Mouse (Mus musculus): Measurements from ENCODE around the gene Ano6.
A peak's percentile ranks its signal among the peaks of the same experiment; 100 is the strongest.

Gene Ano6

DNA sequence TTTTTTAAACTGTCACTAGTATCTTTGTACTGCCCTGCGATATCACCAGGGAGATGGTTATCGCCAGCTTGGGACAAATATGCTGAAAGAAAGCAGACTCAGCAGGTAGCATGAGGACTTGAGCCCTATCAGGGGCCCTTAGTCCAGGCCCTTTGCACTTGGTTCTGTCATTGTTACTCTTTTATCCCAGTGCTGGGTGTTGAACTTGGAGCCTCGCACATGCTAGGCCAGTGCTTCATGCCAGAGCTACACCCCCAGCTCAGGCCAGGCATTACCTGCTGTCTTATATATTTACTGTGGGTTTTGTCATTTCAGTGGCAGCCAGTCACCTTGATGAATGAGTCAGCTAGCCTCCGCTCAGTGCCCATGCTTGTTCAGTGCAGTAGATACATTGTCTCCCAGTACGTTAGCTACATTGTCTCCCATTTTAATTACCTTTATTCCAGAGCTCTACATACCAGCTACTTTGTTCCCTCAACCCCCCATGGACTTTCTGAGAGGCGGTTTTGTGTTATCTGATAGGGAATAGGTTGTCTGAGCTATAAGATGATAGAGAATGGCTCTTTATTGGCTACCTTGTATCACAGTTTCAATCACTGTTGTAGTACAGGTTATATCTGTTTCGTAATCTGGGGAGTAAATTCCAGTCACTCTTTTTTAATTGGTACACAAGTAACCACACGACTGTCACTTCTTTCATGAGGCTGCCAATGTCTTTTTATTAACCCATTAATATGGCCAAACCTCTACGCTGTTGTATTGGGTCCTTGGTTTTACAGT, 68.4 kb downstream of the Ano6 start:
- DNase-seq = no peak

DNA sequence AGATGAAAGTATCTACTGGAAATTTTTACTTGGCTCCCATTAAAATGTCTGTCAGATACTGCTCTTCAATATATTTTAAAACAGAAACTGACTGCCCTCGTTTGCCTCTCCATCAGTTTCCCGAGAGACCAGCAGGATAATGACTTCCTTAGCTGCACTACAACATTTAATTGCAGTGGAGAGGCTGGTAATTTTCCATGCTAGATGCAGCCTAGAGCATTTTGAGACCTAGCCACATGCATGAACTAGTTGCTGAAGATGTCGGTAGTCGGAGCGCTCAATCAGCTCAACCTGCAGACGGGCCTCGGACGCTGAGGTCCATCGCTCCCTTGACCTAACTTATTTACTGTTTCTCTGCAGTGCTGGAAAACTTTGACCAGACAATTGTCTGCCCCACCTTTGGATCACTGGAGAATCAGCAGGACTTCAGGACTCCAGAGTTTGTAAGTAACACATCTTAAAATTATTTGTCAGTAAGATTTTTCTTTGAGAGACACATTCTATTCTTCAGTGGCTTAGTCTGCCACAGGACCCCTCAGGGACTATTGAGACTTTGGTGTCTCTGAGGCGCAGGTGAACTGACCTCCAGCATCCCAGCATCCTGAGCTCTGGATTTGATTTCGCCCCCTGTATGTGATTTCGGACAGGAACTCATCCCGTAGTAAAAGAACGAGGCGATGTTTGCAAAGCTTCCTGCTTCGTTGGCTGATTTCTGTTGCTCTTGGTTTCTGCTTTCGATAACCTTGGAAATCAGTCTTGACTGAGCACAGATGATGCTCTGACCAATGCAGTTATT, 73.4 kb downstream of the Ano6 start:
- no peak for DNase-seq

- no peak for DNase-seq
Observed at GRCm38 (mm10) chr15:95865311-95866100, 74.9 kb downstream of the Ano6 start.

DNA sequence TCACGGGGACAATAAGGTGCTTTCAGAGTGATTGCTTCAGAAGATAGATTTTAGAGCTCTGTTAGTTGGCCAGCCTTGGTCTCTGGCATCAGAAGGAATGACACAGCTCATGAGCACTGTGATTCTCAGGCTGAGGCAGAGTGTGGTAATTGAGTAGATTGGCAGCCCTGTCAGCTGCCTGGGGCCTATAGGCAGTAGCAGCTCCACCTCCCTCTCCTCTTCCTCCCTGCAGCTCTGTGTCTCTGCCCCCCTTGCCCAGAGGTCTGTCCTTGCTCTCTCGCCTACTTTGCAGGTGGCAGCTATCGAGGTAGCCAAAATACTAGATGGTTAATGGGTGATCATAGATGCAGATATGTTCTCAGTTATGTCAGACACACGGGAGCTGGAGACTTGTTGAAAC, 77.5 kb downstream of the Ano6 start:
- DNase-seq = no peak

- no peak for DNase-seq
Observed at GRCm38 (mm10) chr15:95869611-95870010, 79.0 kb downstream of the Ano6 start.

- no peak for DNase-seq
Observed at GRCm38 (mm10) chr15:95871631-95872030, 81.0 kb downstream of the Ano6 start.

DNA sequence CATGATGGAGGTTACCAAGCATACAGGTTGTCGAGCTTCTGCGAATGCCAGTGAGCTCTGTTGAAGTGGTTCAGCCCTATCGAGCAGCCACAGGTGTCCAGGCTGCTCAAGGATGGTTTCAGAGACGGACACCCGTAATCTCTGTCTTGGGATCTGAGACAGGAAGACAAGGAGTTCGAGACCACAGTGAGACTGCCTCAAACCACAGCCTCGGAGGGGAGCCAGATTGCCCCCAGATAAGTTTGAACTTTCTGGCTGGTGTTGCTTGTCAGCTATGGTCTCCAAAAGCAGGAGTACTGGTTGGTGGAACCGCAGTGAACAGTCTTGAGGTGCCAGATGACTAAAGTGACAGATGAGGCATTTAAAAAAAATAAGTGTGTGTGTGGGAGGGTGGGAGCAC, 81.8 kb downstream of the Ano6 start:
- no peak for DNase-seq

- DNase-seq = no peak
Observed at GRCm38 (mm10) chr15:95873276-95873675, 82.6 kb downstream of the Ano6 start.

GRCm38 (mm10) chr15:95874216-95874615, 83.6 kb downstream of the Ano6 start:
- DNase-seq = peak; percentile 61

DNA sequence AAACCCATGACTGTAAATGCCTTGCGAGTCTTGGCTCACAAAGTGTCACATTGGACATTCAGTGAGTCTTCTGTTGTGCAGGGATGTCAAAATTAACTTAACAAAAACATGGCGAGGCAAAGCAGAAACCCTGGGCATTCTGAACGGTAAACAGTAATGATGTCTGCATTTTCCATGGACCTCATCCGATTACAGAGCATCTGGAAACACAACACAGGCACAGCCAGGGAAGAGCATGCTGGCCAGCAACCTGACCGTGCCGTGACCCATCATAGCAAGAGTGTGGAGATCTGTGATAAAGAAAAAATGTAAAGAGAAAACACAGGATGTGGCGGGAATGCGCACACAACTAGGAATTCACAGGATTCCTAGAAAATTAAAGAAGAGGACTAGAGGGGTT, 84.1 kb downstream of the Ano6 start:
- DNase-seq = no peak

DNA sequence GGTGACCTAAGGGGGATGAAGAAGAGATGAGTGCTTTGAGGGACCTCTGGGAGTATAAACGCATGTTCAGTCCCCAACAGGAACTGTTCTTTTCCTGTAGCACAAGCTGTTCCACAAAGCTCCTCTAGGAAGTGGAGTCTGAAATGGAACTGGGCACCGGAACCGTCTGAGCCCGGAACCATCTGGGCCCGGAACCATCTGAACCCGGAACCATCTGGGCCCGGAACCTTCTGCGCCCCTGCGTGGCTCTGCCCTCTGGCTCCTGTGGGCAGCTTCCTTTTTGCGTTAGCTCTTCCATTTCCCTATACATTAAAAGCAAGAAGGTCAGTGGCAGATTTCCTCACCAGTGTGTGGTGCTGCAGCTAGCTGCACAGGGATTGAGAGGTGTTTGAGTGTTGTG, 85.3 kb downstream of the Ano6 start:
- no peak for DNase-seq

DNA sequence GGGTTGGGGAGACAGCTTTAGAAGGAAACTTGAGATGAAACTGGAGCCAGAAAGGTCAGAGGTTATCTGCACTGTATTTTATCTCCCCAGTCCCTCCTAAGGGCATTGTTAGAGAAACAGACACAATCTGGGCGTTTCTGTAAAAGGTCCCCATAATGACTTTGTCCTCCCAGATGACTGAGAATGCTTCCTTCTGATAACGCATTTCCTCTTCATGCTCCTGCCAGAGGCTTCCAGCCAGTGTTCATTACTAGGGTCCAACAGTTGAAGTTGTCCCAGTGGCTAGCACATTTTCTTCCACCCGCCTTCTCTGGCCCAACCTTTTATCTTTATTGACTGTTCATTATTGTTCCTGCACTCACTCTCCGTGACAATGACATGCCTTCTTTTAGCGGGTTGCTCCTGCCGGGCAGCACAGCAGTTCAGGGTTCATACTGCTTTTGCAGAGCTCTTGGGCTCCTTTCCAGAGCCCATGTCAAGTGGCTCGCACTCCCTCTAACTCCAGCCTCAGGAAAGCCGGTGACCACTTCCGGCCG, 90.0 kb downstream of the Ano6 start:
- no peak for DNase-seq

- no peak for DNase-seq
Observed at GRCm38 (mm10) chr15:95882436-95882835, 91.8 kb downstream of the Ano6 start.

- DNase-seq = no peak
Observed at GRCm38 (mm10) chr15:95883559-95883958, 92.9 kb downstream of the Ano6 start.

DNA sequence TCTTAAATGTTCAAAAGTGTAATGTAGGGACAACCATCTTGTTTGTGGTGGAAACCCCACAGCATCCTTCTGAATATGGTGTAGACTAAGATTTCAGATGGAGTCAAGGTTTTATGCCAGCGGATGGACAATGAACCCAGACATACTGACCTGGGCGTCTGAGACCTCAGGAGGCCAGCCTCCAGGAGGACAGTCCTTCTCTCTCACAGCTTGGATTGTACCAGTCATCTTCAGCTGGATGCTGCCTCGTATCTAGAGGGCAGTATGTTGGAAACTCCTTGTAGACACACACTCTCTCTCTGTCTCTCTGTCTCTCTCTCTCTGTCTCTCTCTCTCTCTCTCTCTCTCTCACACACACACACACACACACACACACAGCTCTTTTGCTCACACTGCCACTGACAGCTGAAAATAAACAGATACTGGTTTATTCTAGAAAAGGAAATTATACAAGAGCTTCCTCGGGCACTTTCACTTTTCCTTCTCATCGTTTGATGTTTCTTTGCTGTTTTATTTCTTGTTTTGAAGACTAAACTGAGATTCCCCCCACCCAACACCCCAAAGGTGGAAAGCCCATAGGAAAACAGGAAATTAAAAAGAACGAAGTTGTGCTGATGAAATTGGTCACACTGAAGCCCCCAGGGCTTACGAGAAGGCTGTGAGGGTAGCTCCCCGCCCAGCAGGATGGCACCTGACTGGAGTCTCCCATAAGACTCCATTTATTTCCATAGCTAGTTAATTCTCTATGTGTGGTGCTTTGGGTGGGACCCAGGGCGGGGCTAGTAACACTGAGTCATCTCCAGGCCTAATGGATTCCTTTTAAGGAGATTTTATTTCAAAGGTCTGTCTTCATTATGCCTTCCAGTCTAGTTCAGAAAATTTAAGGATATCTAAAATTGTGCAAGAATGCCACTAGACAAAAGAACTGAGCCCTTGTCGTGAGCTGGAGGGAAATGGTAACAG, 94.3 kb downstream of the Ano6 start:
- no peak for DNase-seq

GRCm38 (mm10) chr15:95885953-95886820, 95.5 kb downstream of the Ano6 start:
- no peak for DNase-seq

DNA sequence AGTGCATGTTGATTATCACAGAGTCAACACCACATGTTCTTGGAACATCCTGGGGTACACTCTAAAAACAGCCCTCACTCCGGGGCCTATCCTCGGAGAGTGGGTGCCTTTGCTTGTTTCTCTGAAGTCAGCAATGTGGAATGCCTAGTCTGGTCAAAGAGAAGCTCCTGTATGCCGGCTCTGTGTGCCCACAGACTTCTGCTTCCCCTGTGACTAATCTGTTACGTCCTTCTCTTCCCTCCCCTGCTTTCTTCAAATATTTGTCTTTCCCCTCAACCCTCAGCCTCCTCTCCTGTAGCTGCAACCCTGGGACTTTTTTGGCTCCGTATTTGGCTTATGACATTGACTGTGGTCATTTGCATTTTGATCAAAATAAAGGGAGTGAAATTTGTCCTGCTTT, 96.7 kb downstream of the Ano6 start:
- DNase-seq = peak; percentile 47

- DNase-seq = no peak
Observed at GRCm38 (mm10) chr15:95888556-95888955, 97.9 kb downstream of the Ano6 start.

GRCm38 (mm10) chr15:95890368-95890767, 99.7 kb downstream of the Ano6 start:
- DNase-seq = no peak

DNA sequence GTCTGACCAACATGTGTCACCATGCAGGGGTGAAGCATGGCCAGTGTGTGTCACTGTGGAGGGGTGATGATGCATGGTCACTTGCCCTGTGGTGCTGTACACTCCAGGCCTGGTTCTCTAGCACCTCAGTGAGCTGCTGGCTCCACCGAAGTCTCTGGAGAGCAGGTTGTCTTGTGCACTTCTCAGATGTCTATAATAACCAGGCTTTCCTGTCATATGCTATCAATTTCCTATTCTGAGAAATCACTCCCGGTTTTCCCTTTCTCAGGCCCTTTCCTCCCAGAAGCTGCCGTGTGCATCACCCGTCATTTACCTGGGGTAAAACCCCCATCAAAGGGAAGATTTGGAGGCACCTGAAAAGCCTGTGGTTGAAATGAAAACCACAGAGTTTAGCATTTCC, 101.5 kb downstream of the Ano6 start:
- no peak for DNase-seq

GRCm38 (mm10) chr15:95892929-95893328, 102.3 kb downstream of the Ano6 start:
- DNase-seq = no peak
